Mouse (Mus musculus) embryonic fibroblast, embryonic 13.5 days (primary cell): ENCODE data around the gene Lrp4.

Experiments
- CTCF ChIP-seq: IDR thresholded peaks from 2 replicates; pipeline ENCODE4 v1.5.1; 2011; ENCODE audit warnings: mild to moderate bottlenecking, control low read depth, low read length, moderate library complexity, borderline replicate concordance; ENCODE audit not compliant: insufficient read depth
- POLR2A ChIP-seq: IDR thresholded peaks from 2 replicates; pipeline ENCODE4 v1.6.1; 2011; ENCODE audit warnings: low read depth, mild to moderate bottlenecking, control low read depth, low read length, moderate library complexity

- TF ChIP-seq CTCF (no peak), POLR2A (peak; percentile 42; the same call in 1 of the 2 replicates)
These were observed 12.9 kb upstream of the Lrp4 start, which contains the start of gene 1110051M20Rik for GRCm38 (mm10) chr2:91444286-91444892.
